Mouse (Mus musculus) limb, embryonic 13.5 days (tissue): ENCODE measurements around the gene Arih2. TPM values are rescaled to one million over a fixed set of nuclear protein-coding genes. Genes with fewer than 3 reads are reported as not detected.

ENCODE experiments used
- ATAC-seq: fragments of 200-750 bp; cut with Nextera tagmentation; 2 replicates; pipeline ENCODE4 v1.8.0; 2017; ENCODE audit warnings: low read depth, moderate number of reproducible peaks, moderate TSS enrichment; ENCODE audit not compliant: low FRiP score
- H3K27ac ChIP-seq: fragments of 300-500 bp; sonication (generic); 2 replicates; pipeline ENCODE4 v1.5.1; 2015; ENCODE audit warnings: inconsistent platforms, mild to moderate bottlenecking, moderate library complexity
- H3K27me3 ChIP-seq: fragments of 300-500 bp; sonication (generic); 2 replicates; pipeline ENCODE4 v1.6.1; 2015; ENCODE audit warnings: mild to moderate bottlenecking, inconsistent platforms
- H3K36me3 ChIP-seq: fragments of 300-500 bp; sonication (generic); 2 replicates; pipeline ENCODE4 v1.6.1; 2015; ENCODE audit warnings: inconsistent platforms, mild to moderate bottlenecking, moderate library complexity
- H3K4me1 ChIP-seq: fragments of 300-500 bp; sonication (generic); 2 replicates; pipeline ENCODE4 v1.6.1; 2015; ENCODE audit warnings: inconsistent platforms
- H3K4me2 ChIP-seq: fragments of 300-500 bp; sonication (generic); replicated peaks from 2 replicates; pipeline ENCODE4 v1.6.1; 2015; ENCODE audit warnings: inconsistent platforms, mild to moderate bottlenecking, moderate library complexity
- H3K4me3 ChIP-seq: fragments of 300-500 bp; sonication (generic); 2 replicates; pipeline ENCODE4 v1.5.1; 2015; ENCODE audit warnings: moderate library complexity, mild to moderate bottlenecking, inconsistent platforms
- H3K9ac ChIP-seq: fragments of 300-500 bp; sonication (generic); 2 replicates; pipeline ENCODE4 v1.6.1; 2015; ENCODE audit warnings: mild to moderate bottlenecking, inconsistent platforms
- H3K9me3 ChIP-seq: fragments of 300-500 bp; sonication (generic); 2 replicates; pipeline ENCODE4 v1.6.1; 2016; ENCODE audit warnings: inconsistent platforms
- WGBS: fragments of 180-500 bp; shearing (Covaris S2); methylation state at CpG from one replicate; pipeline ENCODE4 v1.1.7; 2015; 5-methylcytosine and 5-hydroxymethylcytosine counted together
- microRNA counts: library from miRNA; unstranded; fragments of <30 nt; microRNA quantifications from one replicate; lab custom pipeline; 2016
- microRNA-seq: library from miRNA; unstranded; fragments of <30 nt; microRNA quantifications from one replicate; pipeline ENCODE4, GENCODE M21; 2016
- polyA plus RNA-seq: library from polyadenylated mRNA; unstranded; fragments of >200 nt; fragmentation: Nextera tagmentation; extraction: Ambion mirVana; gene quantifications from 2 replicates; pipeline ENCODE4 v1.2.1, GENCODE M21; 2015

The Arih2 gene
- polyA plus RNA-seq, 1 experiment from 2014 or later = 59.7 TPM

- peaks cover 52% of the 10 kb centered on the region for H3K36me3 ChIP-seq
- peaks cover 37% of the 10 kb centered on the region for H3K4me1 ChIP-seq
- under 1% methylated on average over 73 of the region's 73 CpGs for WGBS
Observed at GRCm38 (mm10) chr9:108566815-108567776, 82.1 kb downstream of the Arih2 start, which contains the start of gene Ndufaf3. TSS of gene Ndufaf3 (minus strand) at chr9:108567434.

DNA sequence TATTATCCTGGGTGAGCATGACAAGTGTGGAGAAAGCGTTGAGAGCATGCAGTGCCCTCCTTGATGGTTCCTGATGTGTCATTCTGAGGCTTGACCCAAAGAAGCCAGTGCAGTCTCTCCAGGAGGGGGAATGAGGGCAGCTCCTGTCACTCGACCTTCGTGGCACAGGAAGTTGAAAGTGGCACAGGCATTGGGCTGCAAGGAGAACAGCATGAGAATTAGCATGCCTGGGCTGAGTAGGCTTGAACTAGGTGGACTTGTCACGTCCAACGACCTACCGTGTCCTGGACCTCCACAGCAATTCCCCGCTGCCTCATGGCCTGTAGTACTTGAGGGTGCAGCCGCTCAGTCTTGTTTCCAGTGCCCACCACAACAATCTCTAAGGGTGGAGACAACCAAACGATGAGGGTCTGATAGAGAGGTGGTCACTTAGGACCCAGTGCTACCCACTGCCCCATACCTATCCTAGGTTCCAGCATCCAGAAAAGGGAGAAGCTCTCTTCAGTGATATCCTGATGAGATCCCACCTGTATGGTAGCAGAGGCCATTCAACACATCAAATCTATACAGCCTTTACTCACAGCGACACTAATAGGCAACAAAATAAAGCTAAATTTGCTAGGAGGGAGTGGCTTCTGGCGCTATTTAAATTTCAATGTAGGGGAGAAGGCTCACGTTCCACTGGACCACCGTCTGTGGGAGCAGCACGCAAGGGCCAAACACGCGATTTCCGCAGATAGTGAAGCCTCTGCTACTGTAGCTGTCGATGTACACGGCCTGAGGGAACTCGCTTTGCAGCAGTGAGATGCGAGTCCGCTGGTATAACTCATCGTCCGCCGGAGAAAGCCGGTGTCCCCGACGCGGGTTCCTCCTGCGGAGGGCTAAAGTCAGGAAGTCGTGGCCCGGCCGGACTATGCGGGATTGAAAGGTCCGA is 83.0 kb downstream of the Arih2 start:
- ATAC-seq = no peak
- H3K4me1 ChIP-seq = peaks cover 45% of the 10 kb centered on the region
- peaks cover 51% of the 10 kb centered on the region for H3K36me3 ChIP-seq
- no peaks in the 10 kb centered on the region for H3K27me3 ChIP-seq
- H3K4me2 ChIP-seq = peak overlapping the region; percentile 99
- peak overlapping the region; percentile 85 for H3K9ac ChIP-seq
- 11% methylated on average over 35 of the region's 35 CpGs for WGBS
- H3K27ac ChIP-seq = peak overlapping the region; percentile 85
- H3K4me3 ChIP-seq = peak overlapping the region; percentile 71
- H3K9me3 ChIP-seq = no peaks in the 10 kb centered on the region

More at GRCm38 (mm10) chr9:108566815-108567776, 82.1 kb downstream of the Arih2 start, which contains the start of gene Ndufaf3:
- Histone ChIP-seq H3K9me3 (no peaks in the 10 kb centered on the region), H3K4me3 (peak within 1 kb of the TSS; percentile 71), H3K27me3 (no peaks in the 10 kb centered on the region), H3K4me2 (peak within 1 kb of the TSS; percentile 99), H3K27ac (peak within 1 kb of the TSS; percentile 85), H3K9ac (peak within 1 kb of the TSS; percentile 85)
- ATAC-seq = peak; percentile 87

- no peak for ATAC-seq
- H3K36me3 ChIP-seq = peaks cover 51% of the 10 kb centered on the region
Observed at GRCm38 (mm10) chr9:108564131-108564530, 85.1 kb downstream of the Arih2 start.

DNA sequence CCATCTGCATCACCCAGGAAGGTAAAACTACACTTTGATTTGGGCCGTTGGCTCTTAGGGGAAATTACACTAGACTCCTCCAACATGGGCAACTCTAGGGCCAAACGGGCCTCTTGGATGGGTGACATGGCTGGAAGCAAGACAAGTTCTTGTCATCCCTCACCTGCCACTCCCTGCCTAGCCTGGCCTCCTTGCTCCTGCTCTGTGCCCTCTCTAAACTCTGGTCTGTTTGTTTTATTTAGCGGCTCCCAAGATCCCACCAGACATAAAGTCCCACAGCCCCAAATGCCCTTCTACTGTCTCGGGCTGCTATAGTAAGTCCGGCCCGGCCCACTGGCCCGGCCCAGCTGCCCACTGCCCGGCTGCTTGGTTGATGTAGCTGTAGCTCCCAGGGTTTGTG is 85.5 kb downstream of the Arih2 start:
- Histone ChIP-seq H3K4me3 (no peak overlapping the region), H3K4me2 (no peak overlapping the region), H3K27me3 (no peaks in the 10 kb centered on the region), H3K9me3 (no peaks in the 10 kb centered on the region), H3K36me3 (peaks cover 56% of the 10 kb centered on the region), H3K9ac (no peak overlapping the region), H3K4me1 (peaks cover 32% of the 10 kb centered on the region), H3K27ac (no peak overlapping the region)
- WGBS = 88% methylated on average over 8 of the region's 8 CpGs
- ATAC-seq = no peak

More at GRCm38 (mm10) chr9:108564131-108564530, 85.1 kb downstream of the Arih2 start:
- Histone ChIP-seq H3K4me2 (no peak overlapping the region), H3K9me3 (no peaks in the 10 kb centered on the region), H3K4me1 (peaks cover 37% of the 10 kb centered on the region), H3K9ac (no peak overlapping the region), H3K27ac (no peak overlapping the region), H3K27me3 (no peaks in the 10 kb centered on the region), H3K4me3 (no peak overlapping the region)
- 90% methylated on average over 7 of the region's 7 CpGs for WGBS

GRCm38 (mm10) chr9:108560227-108560841 is 88.9 kb downstream of the Arih2 start, which contains the start of gene Impdh2:
TSS of gene Impdh2 (plus strand) at chr9:108560286.
- H3K27ac ChIP-seq = peak within 1 kb of the TSS; percentile 49; the same call in 1 of the 2 replicates
- under 1% methylated on average over 53 of the region's 53 CpGs for WGBS
- peak; percentile 98 for ATAC-seq
- H3K4me3 ChIP-seq = peak within 1 kb of the TSS; percentile 60
- peaks cover 80% of the 10 kb centered on the region for H3K36me3 ChIP-seq
- peak within 1 kb of the TSS; percentile 83 for H3K9ac ChIP-seq
- no peaks in the 10 kb centered on the region for H3K27me3 ChIP-seq
- H3K4me1 ChIP-seq = peaks cover 13% of the 10 kb centered on the region
- peak within 1 kb of the TSS; percentile 85 for H3K4me2 ChIP-seq
- H3K9me3 ChIP-seq = no peaks in the 10 kb centered on the region

DNA sequence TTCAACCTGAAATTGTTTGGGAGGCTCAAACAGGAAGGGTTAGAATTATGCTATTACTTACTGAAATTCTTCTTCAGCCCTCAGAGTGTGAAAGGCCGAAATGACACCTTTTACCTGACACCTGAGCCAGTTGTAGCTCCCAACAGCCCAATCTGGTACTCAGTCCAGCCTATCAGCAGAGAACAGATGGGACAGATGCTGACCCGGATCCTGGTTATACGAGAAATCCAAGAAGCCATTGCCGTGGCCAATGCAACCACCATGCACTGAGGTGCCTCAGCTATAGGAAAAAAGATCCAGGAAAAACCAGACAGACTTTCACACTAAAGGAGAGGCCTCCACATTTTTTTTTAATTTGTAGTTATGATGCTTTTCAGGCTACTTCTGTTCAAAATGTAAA is 90.0 kb downstream of the Arih2 start:
- WGBS = 85% methylated on average over 4 of the region's 4 CpGs

More for the DNA sequence above, 90.0 kb downstream of the Arih2 start:
- no peaks in the 10 kb centered on the region for H3K9me3 ChIP-seq
- H3K27ac ChIP-seq = no peak overlapping the region; the same call in 1 of the 2 replicates
- ATAC-seq = no peak
- no peak overlapping the region for H3K9ac ChIP-seq
- no peaks in the 10 kb centered on the region for H3K27me3 ChIP-seq
- peaks cover 13% of the 10 kb centered on the region for H3K4me1 ChIP-seq
- H3K36me3 ChIP-seq = peaks cover 79% of the 10 kb centered on the region
- no peak overlapping the region for H3K4me3 ChIP-seq
- no peak overlapping the region for H3K4me2 ChIP-seq

MicroRNAs within 50 kb of the gene (microRNA counts, 519-probe panel; counts per million panel counts)
- microRNA mmu-miR-191 (lab: Ali Mortazavi, UCI) = 3,328 counts per million, percentile 57 among the panel's probes with 10 or more counts
- 3,031 counts per million, percentile 51 among the panel's probes with 10 or more counts for microRNA mmu-miR-425 (lab: Ali Mortazavi, UCI)

Small RNAs within 50 kb of the gene (microRNA-seq; reads per million reads assigned to microRNA genes)
- not detected for gene Gm24083
- gene Gm26298 = not detected
- not detected for gene Mir191
- 1,069 reads per million, percentile 76 among the genes with 10 or more reads in this experiment for gene Mir425

Other genes starting within 250 kb of the Arih2 start
- 1.6 and 2.0 TPM in 2 replicates for gene Ccdc36, start 220.9 kb downstream of the Arih2 start, polyA plus RNA-seq
- gene BC048562, start 212.9 kb downstream of the Arih2 start, polyA plus RNA-seq = not detected in 2 replicates
- gene Ccdc71, start 188.9 kb downstream of the Arih2 start, polyA plus RNA-seq = 57.7 and 59.7 TPM in 2 replicates
- gene Klhdc8b, start 187.8 kb downstream of the Arih2 start, polyA plus RNA-seq = 37.8 and 38.9 TPM in 2 replicates
- 47.1 and 62.6 TPM in 2 replicates for gene Lamb2, start 169.7 kb downstream of the Arih2 start, polyA plus RNA-seq
- 68.3 and 75.9 TPM in 2 replicates for gene Usp19, start 158.8 kb downstream of the Arih2 start, polyA plus RNA-seq
- gene Qars, start 141.7 kb downstream of the Arih2 start, polyA plus RNA-seq = 108 and 111 TPM in 2 replicates
- gene Qrich1, start 132.6 kb downstream of the Arih2 start, polyA plus RNA-seq = 134 and 137 TPM in 2 replicates
- gene Impdh2, start 89.1 kb downstream of the Arih2 start, polyA plus RNA-seq = 188 and 190 TPM in 2 replicates
- gene Ndufaf3, start 82.0 kb downstream of the Arih2 start, polyA plus RNA-seq = 41.2 and 45.6 TPM in 2 replicates
- gene Dalrd3, start 79.5 kb downstream of the Arih2 start, polyA plus RNA-seq = 175 and 192 TPM in 2 replicates
- 167 and 168 TPM in 2 replicates for gene Wdr6, start 70.6 kb downstream of the Arih2 start, polyA plus RNA-seq
- gene P4htm, start 51.7 kb downstream of the Arih2 start, polyA plus RNA-seq = 11.2 and 11.7 TPM in 2 replicates
- 45.7 and 50.4 TPM in 2 replicates for gene Slc25a20, start 12.7 kb upstream of the Arih2 start, polyA plus RNA-seq
- gene Prkar2a, start 39.9 kb upstream of the Arih2 start, polyA plus RNA-seq = 26.2 and 31.3 TPM in 2 replicates
- gene Ip6k2, start 134.4 kb upstream of the Arih2 start, polyA plus RNA-seq = 149 and 152 TPM in 2 replicates
- gene Nckipsd, start 159.0 kb upstream of the Arih2 start, polyA plus RNA-seq = 17.2 and 22.5 TPM in 2 replicates
- 0.09 and 0.13 TPM in 2 replicates for gene Celsr3, start 176.9 kb upstream of the Arih2 start, polyA plus RNA-seq
- 19.0 and 19.6 TPM in 2 replicates for gene Slc26a6, start 203.9 kb upstream of the Arih2 start, polyA plus RNA-seq